Mouse (Mus musculus) adrenal gland, adult 18-20 months (tissue): ENCODE data around the gene Nfe2l2. TPM values are rescaled to one million over a fixed set of nuclear protein-coding genes. Genes with fewer than 3 reads are reported as not detected.
"Not testable (repeated sequence)": the region's sequence is repeated elsewhere in the genome, so short reads cannot be mapped to it uniquely, and the experiment has no call there.

Source experiments
- DNase-seq, 2 experiments: peaks; one replicate each; pipeline ENCODE4 v3.0.0; 2021 to 2022; ENCODE audit warnings: low spot score in 2 of 2
- total RNA-seq, 2 experiments: library from RNA; stranded (reverse); gene quantifications; 1 replicate in 1 of 2; 2 replicates in 1 of 2; pipeline ENCODE4 v1.2.3; 2021

Nfe2l2 gene
- total RNA-seq, 2 experiments from 2014 or later = 102 to 116 TPM

- DNase-seq = no peak
Measured at GRCm38 (mm10) chr2:75716046-75717016, 11.9 kb upstream of the Nfe2l2 start.

GRCm38 (mm10) chr2:75714766-75715165 lies 10.3 kb upstream of the Nfe2l2 start:
- no peak for DNase-seq

GRCm38 (mm10) chr2:75713083-75713482 lies 8.6 kb upstream of the Nfe2l2 start:
- no peak for DNase-seq

- no peak for DNase-seq
Measured at GRCm38 (mm10) chr2:75707420-75707819, 3.0 kb upstream of the Nfe2l2 start.

GRCm38 (mm10) chr2:75706435-75706834 lies 2.0 kb upstream of the Nfe2l2 start:
- no peak for DNase-seq

- DNase-seq = no peak
Measured at GRCm38 (mm10) chr2:75705162-75705752, 816 bp upstream of the Nfe2l2 start.

- peak; percentile 86 to 88 for DNase-seq
Measured at GRCm38 (mm10) chr2:75703375-75704181, 863 bp downstream of the Nfe2l2 start.

GRCm38 (mm10) chr2:75702588-75702976 lies 1.9 kb downstream of the Nfe2l2 start:
- DNase-seq = no peak

- no peak for DNase-seq
Measured at GRCm38 (mm10) chr2:75701822-75702587, 2.4 kb downstream of the Nfe2l2 start.

- no peak for DNase-seq
Measured at GRCm38 (mm10) chr2:75701207-75701606, 3.2 kb downstream of the Nfe2l2 start.

- DNase-seq = no peak
Measured at GRCm38 (mm10) chr2:75700543-75700942, 3.9 kb downstream of the Nfe2l2 start.

- DNase-seq = no peak
Measured at GRCm38 (mm10) chr2:75698874-75699273, 5.6 kb downstream of the Nfe2l2 start.

- DNase-seq = no peak
Measured at GRCm38 (mm10) chr2:75698007-75698406, 6.4 kb downstream of the Nfe2l2 start.

GRCm38 (mm10) chr2:75697222-75697621 lies 7.2 kb downstream of the Nfe2l2 start:
- DNase-seq = no peak

- DNase-seq = no peak
Measured at GRCm38 (mm10) chr2:75696371-75696770, 8.1 kb downstream of the Nfe2l2 start.

- no peak for DNase-seq
Measured at GRCm38 (mm10) chr2:75695676-75696350, 8.6 kb downstream of the Nfe2l2 start.

GRCm38 (mm10) chr2:75694926-75695325 lies 9.5 kb downstream of the Nfe2l2 start:
- DNase-seq = not testable (repeated sequence)

GRCm38 (mm10) chr2:75692369-75692768 lies 12.1 kb downstream of the Nfe2l2 start:
- no peak for DNase-seq

GRCm38 (mm10) chr2:75691316-75691715 lies 13.1 kb downstream of the Nfe2l2 start:
- DNase-seq = no peak

GRCm38 (mm10) chr2:75690656-75691055 lies 13.8 kb downstream of the Nfe2l2 start:
- DNase-seq = no peak
